Mouse (Mus musculus): ENCODE measurements around the gene Nid1.

- TF ChIP-seq CTCF (IDR thresholded peaks at IDR 0.05; ENCODE audit: extremely low read depth, insufficient read depth, low read length) (no peak), POLR2A (IDR thresholded peaks at IDR 0.05; ENCODE audit: extremely low read depth, insufficient read depth, low read length) (no peak)
Observed at GRCm38 (mm10) chr13:13547889-13548288, 110.5 kb downstream of the Nid1 start.
